Mouse (Mus musculus): ENCODE data around the gene Mid1. TPM values are rescaled to one million over a fixed set of nuclear protein-coding genes. Genes with fewer than 3 reads are reported as not detected.
"Not testable (repeated sequence)": the region's sequence is repeated elsewhere in the genome, so short reads cannot be mapped to it uniquely, and the experiment has no call there.

Gene Mid1
- polyA plus RNA-seq, 1 experiment from 2014 or later = 8.6 TPM

GRCm38 (mm10) chrX:169976340-169976739, 291.3 kb downstream of the Mid1 start:
- 65% methylated on average over 5 of the region's 5 CpGs for WGBS
- not testable (repeated sequence) for H3K4me1 ChIP-seq; H3K4me2 ChIP-seq; H3K27ac ChIP-seq; ATAC-seq (replicated peaks); H3K9ac ChIP-seq; H3K27me3 ChIP-seq (replicated peaks); H3K36me3 ChIP-seq (replicated peaks); H3K4me3 ChIP-seq
- peaks cover 11% of the 10 kb centered on the region; the same call in 1 of the 2 replicates for H3K9me3 ChIP-seq

GRCm38 (mm10) chrX:169977856-169978435, 292.9 kb downstream of the Mid1 start:
- not testable (repeated sequence) for H3K4me3 ChIP-seq; H3K4me2 ChIP-seq; H3K9ac ChIP-seq; H3K27ac ChIP-seq; H3K4me1 ChIP-seq; ATAC-seq (replicated peaks); H3K27me3 ChIP-seq (replicated peaks)
- Histone ChIP-seq H3K9me3 (peaks cover 17% of the 10 kb centered on the region), H3K36me3 (replicated peaks) (peaks cover 13% of the 10 kb centered on the region; the same call in 1 of the 2 replicates)
- WGBS = 87% methylated on average over 7 of the region's 7 CpGs

- H3K27ac ChIP-seq; H3K27me3 ChIP-seq (replicated peaks); H3K9ac ChIP-seq; H3K4me1 ChIP-seq: not testable (repeated sequence)
- peak; percentile 21 for ATAC-seq (replicated peaks)
- WGBS = 65% methylated on average over 29 of the region's 29 CpGs
- H3K36me3 ChIP-seq (replicated peaks) = peaks cover 13% of the 10 kb centered on the region; the same call in 1 of the 2 replicates
- peak overlapping the region; percentile 28 for H3K4me2 ChIP-seq
- peak overlapping the region; percentile 12 for H3K4me3 ChIP-seq
- peaks cover 23% of the 10 kb centered on the region for H3K9me3 ChIP-seq
Observed at GRCm38 (mm10) chrX:169978436-169979381, 293.7 kb downstream of the Mid1 start.

GRCm38 (mm10) chrX:169979461-169980202, 294.6 kb downstream of the Mid1 start:
- H3K27me3 ChIP-seq (replicated peaks); H3K4me1 ChIP-seq; H3K9ac ChIP-seq: not testable (repeated sequence)
- H3K27ac ChIP-seq = peak overlapping the region; percentile 1; the same call in 1 of the 2 replicates
- ATAC-seq (replicated peaks) = peak; percentile 32
- H3K9me3 ChIP-seq = peaks cover 29% of the 10 kb centered on the region
- H3K4me2 ChIP-seq = peak overlapping the region; percentile 28
- H3K4me3 ChIP-seq = peak overlapping the region; percentile 12
- 69% methylated on average over 20 of the region's 20 CpGs for WGBS
- H3K36me3 ChIP-seq (replicated peaks) = peaks cover 19% of the 10 kb centered on the region

GRCm38 (mm10) chrX:169980203-169980556, 295.2 kb downstream of the Mid1 start:
- Histone ChIP-seq H3K9me3 (peaks cover 29% of the 10 kb centered on the region), H3K36me3 (replicated peaks) (peaks cover 24% of the 10 kb centered on the region)
- peak; percentile 8; the same call in 1 of the 2 replicates for ATAC-seq (replicated peaks)
- not testable (repeated sequence) for H3K27me3 ChIP-seq (replicated peaks); H3K4me2 ChIP-seq; H3K4me3 ChIP-seq; H3K27ac ChIP-seq; H3K4me1 ChIP-seq; H3K9ac ChIP-seq
- 82% methylated on average over 6 of the region's 6 CpGs for WGBS

- H3K27ac ChIP-seq = no peak overlapping the region
- H3K27me3 ChIP-seq (replicated peaks) = no peaks in the 10 kb centered on the region
- peaks cover 28% of the 10 kb centered on the region for H3K36me3 ChIP-seq (replicated peaks)
- no peak overlapping the region for H3K4me2 ChIP-seq
- WGBS = 87% methylated on average over 12 of the region's 12 CpGs
- no peak for ATAC-seq (replicated peaks)
- peaks cover 29% of the 10 kb centered on the region for H3K9me3 ChIP-seq
- H3K4me3 ChIP-seq = no peak overlapping the region
- H3K4me1 ChIP-seq = no peaks in the 10 kb centered on the region
- no peak overlapping the region for H3K9ac ChIP-seq
Observed at GRCm38 (mm10) chrX:169980809-169981289, 295.9 kb downstream of the Mid1 start.

- not testable (repeated sequence) for ATAC-seq (replicated peaks); H3K4me1 ChIP-seq; H3K27ac ChIP-seq; H3K27me3 ChIP-seq (replicated peaks); H3K4me2 ChIP-seq; H3K9ac ChIP-seq; H3K4me3 ChIP-seq
- Histone ChIP-seq H3K9me3 (peaks cover 32% of the 10 kb centered on the region), H3K36me3 (replicated peaks) (peaks cover 31% of the 10 kb centered on the region)
- WGBS = 93% methylated on average over 19 of the region's 19 CpGs
Observed at GRCm38 (mm10) chrX:169981761-169982181, 296.8 kb downstream of the Mid1 start.

GRCm38 (mm10) chrX:169982606-169983400, 297.8 kb downstream of the Mid1 start:
- 90% methylated on average over 23 of the region's 23 CpGs for whole genome bisulfite sequencing
- H3K9me3 ChIP-seq = peaks cover 28% of the 10 kb centered on the region
- not testable (repeated sequence) for H3K9ac ChIP-seq; H3K4me1 ChIP-seq; H3K27ac ChIP-seq; H3K4me3 ChIP-seq; ATAC-seq (replicated peaks); H3K27me3 ChIP-seq (replicated peaks); H3K4me2 ChIP-seq
- peaks cover 35% of the 10 kb centered on the region for H3K36me3 ChIP-seq (replicated peaks)

GRCm38 (mm10) chrX:169983401-169984165, 298.6 kb downstream of the Mid1 start:
- Histone ChIP-seq H3K36me3 (replicated peaks) (peaks cover 37% of the 10 kb centered on the region), H3K9me3 (peaks cover 28% of the 10 kb centered on the region)
- H3K4me1 ChIP-seq; H3K27ac ChIP-seq; H3K4me2 ChIP-seq; H3K9ac ChIP-seq; H3K27me3 ChIP-seq (replicated peaks); H3K4me3 ChIP-seq; ATAC-seq (replicated peaks): not testable (repeated sequence)
- WGBS = 87% methylated on average over 19 of the region's 19 CpGs

- H3K36me3 ChIP-seq (replicated peaks) = peaks cover 44% of the 10 kb centered on the region
Observed at GRCm38 (mm10) chrX:169984331-169984730, 299.3 kb downstream of the Mid1 start.

GRCm38 (mm10) chrX:169984853-169985252, 299.9 kb downstream of the Mid1 start:
- Histone ChIP-seq H3K36me3 (replicated peaks) (peaks cover 44% of the 10 kb centered on the region), H3K9me3 (peaks cover 36% of the 10 kb centered on the region)
- H3K4me3 ChIP-seq; H3K27ac ChIP-seq; ATAC-seq (replicated peaks); H3K4me2 ChIP-seq; H3K27me3 ChIP-seq (replicated peaks); H3K9ac ChIP-seq; H3K4me1 ChIP-seq: not testable (repeated sequence)
- WGBS = 93% methylated on average over 21 of the region's 21 CpGs

More at GRCm38 (mm10) chrX:169984331-169984730, 299.3 kb downstream of the Mid1 start:
- H3K4me1 ChIP-seq; H3K27me3 ChIP-seq (replicated peaks); H3K4me2 ChIP-seq; H3K27ac ChIP-seq; H3K4me3 ChIP-seq; H3K9ac ChIP-seq; ATAC-seq (replicated peaks): not testable (repeated sequence)
- WGBS = 90% methylated on average over 7 of the region's 7 CpGs
- H3K9me3 ChIP-seq = peaks cover 34% of the 10 kb centered on the region

All from midbrain, embryonic 15.5 days (tissue).